ENCODE assay signal across 8 mouse cellular contexts in genomic region chr16:4489114-4489624, GRCm38 (mm10). TPM values are rescaled to one million over a fixed set of nuclear protein-coding genes. Genes with fewer than 3 reads are reported as not detected.
DNase-seq lines count a peak whose midpoint lies in the region; ATAC-seq lines count a peak whose summit lies in the region.

No protein-coding gene starts in this region.

- H3K4me2 ChIP-seq in hindbrain, embryonic 11.5 days (replicated peaks; ENCODE audit: low read depth, low read length): no peak overlapping the region
- no peak overlapping the region for H3K4me2 ChIP-seq in lung, embryonic 16.5 days (ENCODE audit: low read depth, low read length)

- no peak overlapping the region for H3K9ac ChIP-seq in hindbrain, embryonic 11.5 days (ENCODE audit: low read depth, low read length)
- no peak overlapping the region for H3K9ac ChIP-seq in lung, embryonic 16.5 days (ENCODE audit: low read length)

- DNase-seq in Muller cell, postnatal 12 days (ENCODE audit: inconsistent ontology term): peak; percentile 93
- peak; percentile 91 for DNase-seq in cerebellum, adult 9-10 months
- DNase-seq in frontal cortex, adult 2 months (ENCODE audit: extremely low spot score in 1 of 2, low spot score in 1 of 2): peak; percentile 84 to 97
- peak; percentile 91 for DNase-seq in hindbrain, embryonic 11.5 days (ENCODE audit: low spot score)
- DNase-seq in layer of hippocampus, adult 9-11 months: peak; percentile 92
- DNase-seq in ovary, postnatal 14 days (ENCODE audit: low spot score): peak; percentile 91
- DNase-seq in thymus, postnatal 10 days (ENCODE audit: low spot score in 2 of 2): peak; percentile 55 to 87

- H3K4me3 ChIP-seq in hindbrain, embryonic 11.5 days (ENCODE audit: low read depth, low read length): no peak overlapping the region
- H3K4me3 ChIP-seq in lung, embryonic 16.5 days (ENCODE audit: low read length): no peak overlapping the region

- H3K27ac ChIP-seq in hindbrain, embryonic 11.5 days (ENCODE audit: low read depth, low read length): no peak overlapping the region
- peak overlapping the region; percentile 0 for H3K27ac ChIP-seq in lung, embryonic 16.5 days (ENCODE audit: low read length)

- no peaks in the 10 kb centered on the region for H3K4me1 ChIP-seq in hindbrain, embryonic 11.5 days (replicated peaks; ENCODE audit: control insufficient read depth, insufficient read depth, low read length)
- H3K4me1 ChIP-seq in lung, embryonic 16.5 days (replicated peaks; ENCODE audit: control insufficient read depth, insufficient read depth, low read length): 0 out of 2 replicates have a peak, but pooled peaks cover 2% of the 10 kb centered on the region

- no peaks in the 10 kb centered on the region for H3K27me3 ChIP-seq in hindbrain, embryonic 11.5 days (ENCODE audit: control insufficient read depth, insufficient read depth, low read length)
- H3K27me3 ChIP-seq in lung, embryonic 16.5 days (ENCODE audit: control insufficient read depth, insufficient read depth, low read depth, low read length): no peaks in the 10 kb centered on the region

- H3K9me3 ChIP-seq in hindbrain, embryonic 11.5 days (ENCODE audit: control insufficient read depth, low read length): no peaks in the 10 kb centered on the region
- H3K9me3 ChIP-seq in lung, embryonic 16.5 days (ENCODE audit: control insufficient read depth, low read length): no peaks in the 10 kb centered on the region

- H3K36me3 ChIP-seq in hindbrain, embryonic 11.5 days (ENCODE audit: control insufficient read depth, insufficient read depth, low read length): no peaks in the 10 kb centered on the region
- no peaks in the 10 kb centered on the region; the same call in 1 of the 2 replicates for H3K36me3 ChIP-seq in lung, embryonic 16.5 days (ENCODE audit: control insufficient read depth, insufficient read depth, low read length)

- WGBS in hindbrain, embryonic 11.5 days: 70% methylated on average over 11 of the region's 11 CpGs
- 56% methylated on average over 11 of the region's 11 CpGs for WGBS in lung, embryonic 16.5 days

- peak; percentile 75 for ATAC-seq in hindbrain, embryonic 11.5 days (ENCODE audit: low FRiP score)
- peak; percentile 93 for ATAC-seq in lung, embryonic 16.5 days (ENCODE audit: low read depth)

RNA-seq across cellular contexts. Expression of gene Srl, which starts 52.4 kb away (rescaled TPM):
- polyA plus RNA-seq in frontal cortex, adult 2 months (2012; rRNA removed): 7.7 and 8.1 TPM in 2 replicates
- 21.2 and 26.9 TPM in 2 replicates for polyA plus RNA-seq in hindbrain, embryonic 11.5 days (2014; fragmentation: Nextera tagmentation; extraction: Ambion mirVana)
- 20.5 and 23.2 TPM in 2 replicates for polyA plus RNA-seq in lung, embryonic 16.5 days (2015; fragmentation: Nextera tagmentation; extraction: Ambion mirVana)
